Mouse (Mus musculus): Measurements from ENCODE around the gene Vmac. TPM values are rescaled to one million over a fixed set of nuclear protein-coding genes. Genes with fewer than 3 reads are reported as not detected.

The Vmac gene
- polyA plus RNA-seq, 1 experiment from 2014 or later: 15.1 TPM

DNA sequence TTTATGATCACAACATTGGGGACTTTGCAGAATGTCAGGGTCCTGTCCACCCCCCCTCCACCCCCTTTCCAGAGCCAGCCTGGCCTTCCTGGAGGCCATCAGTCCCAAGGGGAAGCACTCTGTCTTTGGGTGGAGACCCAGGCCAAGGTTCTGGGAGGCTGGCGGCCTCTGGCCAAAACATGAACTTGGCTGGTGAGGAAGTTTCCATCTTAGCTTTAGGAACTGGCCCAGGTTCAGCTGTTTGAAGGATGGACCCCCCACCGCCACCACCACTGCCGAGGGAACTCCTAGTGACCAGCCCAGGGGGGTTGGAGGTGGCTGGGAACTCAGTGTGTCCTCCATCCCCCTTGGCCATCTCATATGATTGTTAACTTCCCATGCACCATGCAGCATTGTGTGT is 43.3 kb upstream of the Vmac start:
- H3K4me2 ChIP-seq (ENCODE audit: low read length): no peak overlapping the region
- no peak overlapping the region for H3K9ac ChIP-seq (ENCODE audit: low read depth, low read length)
- 63% methylated on average over 3 of the region's 3 CpGs for WGBS
- no peaks in the 10 kb centered on the region for H3K9me3 ChIP-seq (ENCODE audit: control insufficient read depth, low read length)
- ATAC-seq: no peak
- H3K4me1 ChIP-seq (ENCODE audit: control insufficient read depth, insufficient read depth, low read depth, low read length): peaks cover 29% of the 10 kb centered on the region
- H3K27me3 ChIP-seq (replicated peaks; ENCODE audit: control insufficient read depth, insufficient read depth, low read length): peaks cover 31% of the 10 kb centered on the region
- no peak overlapping the region for H3K27ac ChIP-seq (ENCODE audit: low read depth, low read length)
- H3K36me3 ChIP-seq (ENCODE audit: control insufficient read depth, insufficient read depth, low read length): no peaks in the 10 kb centered on the region
- no peak overlapping the region for H3K4me3 ChIP-seq (ENCODE audit: low read length)

DNA sequence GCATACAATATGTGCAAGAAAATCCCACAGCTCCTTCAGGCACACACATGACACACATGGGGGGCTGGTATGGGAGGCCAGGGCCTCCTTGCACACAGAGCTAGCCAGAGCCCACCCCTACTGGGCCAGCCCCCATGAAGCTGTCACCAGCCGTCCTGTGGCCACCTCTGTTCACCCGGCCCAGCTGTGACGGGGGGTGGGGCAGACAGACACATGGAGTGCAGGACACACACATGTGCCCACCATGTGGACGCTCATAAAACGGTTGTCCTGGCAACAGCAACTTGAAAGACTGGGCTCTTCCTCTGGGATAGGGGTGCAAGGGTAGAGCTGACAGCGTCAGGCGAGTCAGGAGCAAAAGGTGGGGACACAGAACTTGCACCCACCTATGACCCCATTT is 41.4 kb upstream of the Vmac start:
- Histone ChIP-seq H3K9ac (ENCODE audit: low read depth, low read length) (no peak overlapping the region), H3K4me1 (ENCODE audit: control insufficient read depth, insufficient read depth, low read depth, low read length) (peaks cover 22% of the 10 kb centered on the region), H3K36me3 (ENCODE audit: control insufficient read depth, insufficient read depth, low read length) (no peaks in the 10 kb centered on the region), H3K4me2 (ENCODE audit: low read length) (no peak overlapping the region), H3K27me3 (replicated peaks; ENCODE audit: control insufficient read depth, insufficient read depth, low read length) (peaks cover 48% of the 10 kb centered on the region), H3K27ac (ENCODE audit: low read depth, low read length) (no peak overlapping the region), H3K4me3 (ENCODE audit: low read length) (no peak overlapping the region), H3K9me3 (ENCODE audit: control insufficient read depth, low read length) (peaks cover 3% of the 10 kb centered on the region; the same call in 1 of the 2 replicates)
- ATAC-seq: no peak
- WGBS: 44% methylated on average over 7 of the region's 7 CpGs

DNA sequence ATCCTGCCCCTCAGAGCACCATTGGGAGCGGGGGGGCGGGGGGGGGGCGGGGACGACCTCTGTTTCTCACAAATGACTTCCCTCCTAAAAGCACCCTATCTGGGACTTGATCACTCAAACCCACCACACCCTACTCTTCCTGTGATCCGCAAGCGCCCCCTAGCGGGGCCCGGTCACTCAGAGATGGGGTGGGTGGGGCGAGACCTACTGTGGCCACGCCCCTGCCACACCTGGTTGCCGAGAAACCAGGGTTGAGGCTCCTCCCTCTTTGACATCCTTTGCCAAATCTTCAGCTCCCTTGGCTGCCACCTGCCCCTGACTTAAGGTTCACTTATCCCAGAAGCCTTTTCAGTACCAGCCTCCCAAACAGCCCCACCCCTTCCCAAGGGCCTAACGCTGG is 40.3 kb upstream of the Vmac start:
- H3K27ac ChIP-seq (ENCODE audit: low read depth, low read length): no peak overlapping the region
- no peaks in the 10 kb centered on the region for H3K36me3 ChIP-seq (ENCODE audit: control insufficient read depth, insufficient read depth, low read length)
- 6% methylated on average over 12 of the region's 12 CpGs for WGBS
- H3K9me3 ChIP-seq (ENCODE audit: control insufficient read depth, low read length): peaks cover 5% of the 10 kb centered on the region; the same call in 1 of the 2 replicates
- ATAC-seq: no peak
- no peak overlapping the region for H3K9ac ChIP-seq (ENCODE audit: low read depth, low read length)
- H3K4me1 ChIP-seq (ENCODE audit: control insufficient read depth, insufficient read depth, low read depth, low read length): peaks cover 22% of the 10 kb centered on the region
- H3K27me3 ChIP-seq (replicated peaks; ENCODE audit: control insufficient read depth, insufficient read depth, low read length): peaks cover 58% of the 10 kb centered on the region
- no peak overlapping the region for H3K4me2 ChIP-seq (ENCODE audit: low read length)
- H3K4me3 ChIP-seq (ENCODE audit: low read length): no peak overlapping the region

DNA sequence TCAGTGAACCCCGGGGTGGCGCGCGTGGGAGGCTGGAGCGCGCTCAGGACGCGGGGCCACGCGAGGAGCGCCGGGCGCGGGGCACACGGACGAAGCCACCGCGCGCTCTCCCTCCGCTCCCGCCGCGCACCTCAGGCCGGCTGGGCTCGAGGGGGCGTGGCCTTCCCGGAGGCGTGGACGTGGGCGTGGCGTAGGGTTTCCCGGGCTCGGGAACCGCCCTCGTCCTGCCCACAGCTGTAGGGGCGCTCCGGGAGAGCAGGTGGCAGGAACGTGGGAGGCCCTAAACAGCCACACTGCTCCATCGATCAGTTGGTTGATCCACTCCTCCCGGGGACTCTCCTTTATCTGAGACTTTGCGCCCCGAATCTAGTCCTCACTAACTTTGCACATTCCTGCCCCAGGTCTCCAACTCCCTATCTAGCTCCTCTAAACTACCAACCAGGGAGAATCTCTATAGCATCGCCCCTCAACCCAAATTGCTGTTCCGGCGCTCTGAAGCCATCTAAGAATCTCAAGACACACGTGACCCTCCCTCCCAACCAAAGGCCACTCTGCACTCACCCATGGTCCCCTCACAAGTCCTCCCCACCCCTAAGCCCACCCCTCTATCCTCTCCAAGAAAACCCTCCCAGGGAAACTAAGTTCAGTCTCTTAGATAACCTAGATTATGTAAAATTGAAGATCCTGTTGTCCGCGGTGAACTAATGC is 39.7 kb upstream of the Vmac start, which contains the start of gene Nrtn:
Nrtn (minus strand) TSS at position 115 of the 708 bp plus-strand sequence.
- WGBS: under 1% methylated on average over 36 of the region's 48 CpGs
- Histone ChIP-seq H3K36me3 (ENCODE audit: control insufficient read depth, insufficient read depth, low read length) (no peaks in the 10 kb centered on the region), H3K9ac (ENCODE audit: low read depth, low read length) (peak within 1 kb of the TSS; percentile 56), H3K4me3 (ENCODE audit: low read length) (peak within 1 kb of the TSS; percentile 51), H3K4me1 (ENCODE audit: control insufficient read depth, insufficient read depth, low read depth, low read length) (peaks cover 17% of the 10 kb centered on the region), H3K4me2 (ENCODE audit: low read length) (peak within 1 kb of the TSS; percentile 91), H3K9me3 (ENCODE audit: control insufficient read depth, low read length) (peaks cover 5% of the 10 kb centered on the region; the same call in 1 of the 2 replicates), H3K27ac (ENCODE audit: low read depth, low read length) (no peak within 1 kb of the TSS), H3K27me3 (replicated peaks; ENCODE audit: control insufficient read depth, insufficient read depth, low read length) (peaks cover 60% of the 10 kb centered on the region)
- 0 out of 2 replicates have a peak, but pooled peaks have one; percentile 5 for ATAC-seq

DNA sequence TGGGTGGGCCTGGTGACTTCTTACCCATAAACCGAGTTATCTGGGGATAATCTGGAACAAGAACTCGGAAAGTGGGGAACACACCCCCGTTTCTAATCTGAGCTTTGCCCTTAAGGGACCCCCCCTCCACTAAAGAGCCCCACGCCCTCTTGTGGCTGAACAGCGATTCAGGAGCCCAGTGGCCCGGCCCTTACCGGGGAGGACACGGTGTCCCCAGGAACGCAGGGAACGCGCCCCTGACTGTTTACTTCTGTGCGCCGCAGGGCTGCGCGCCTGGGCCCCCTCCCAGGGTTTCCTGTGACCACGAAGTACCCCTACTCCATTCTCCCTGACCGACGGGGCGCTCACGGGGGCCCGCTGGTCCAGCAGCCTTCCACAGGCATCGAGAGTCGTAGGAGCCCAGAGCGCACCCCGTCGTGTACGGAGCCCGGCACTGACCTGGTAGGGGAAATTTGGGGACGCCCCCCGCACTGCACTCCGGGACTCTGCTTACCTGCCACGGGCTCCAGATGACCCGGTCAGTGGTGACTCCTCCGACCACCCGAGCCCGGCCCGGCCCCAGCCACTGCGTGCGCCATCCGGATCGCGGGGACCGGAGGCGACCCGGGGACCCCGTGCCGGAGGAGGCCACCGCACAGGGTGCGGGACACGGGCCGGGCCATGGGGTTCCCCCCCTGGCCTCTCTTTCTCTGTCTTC is 39.0 kb upstream of the Vmac start:
- Histone ChIP-seq H3K4me2 (ENCODE audit: low read length) (peak overlapping the region; percentile 91), H3K9me3 (ENCODE audit: control insufficient read depth, low read length) (peaks cover 5% of the 10 kb centered on the region; the same call in 1 of the 2 replicates), H3K27me3 (replicated peaks; ENCODE audit: control insufficient read depth, insufficient read depth, low read length) (peaks cover 60% of the 10 kb centered on the region), H3K36me3 (ENCODE audit: control insufficient read depth, insufficient read depth, low read length) (no peaks in the 10 kb centered on the region), H3K4me1 (ENCODE audit: control insufficient read depth, insufficient read depth, low read depth, low read length) (peaks cover 13% of the 10 kb centered on the region), H3K4me3 (ENCODE audit: low read length) (peak overlapping the region; percentile 51), H3K9ac (ENCODE audit: low read depth, low read length) (peak overlapping the region; percentile 56), H3K27ac (ENCODE audit: low read depth, low read length) (no peak overlapping the region)
- ATAC-seq: no peak
- 2% methylated on average over 34 of the region's 51 CpGs for WGBS

DNA sequence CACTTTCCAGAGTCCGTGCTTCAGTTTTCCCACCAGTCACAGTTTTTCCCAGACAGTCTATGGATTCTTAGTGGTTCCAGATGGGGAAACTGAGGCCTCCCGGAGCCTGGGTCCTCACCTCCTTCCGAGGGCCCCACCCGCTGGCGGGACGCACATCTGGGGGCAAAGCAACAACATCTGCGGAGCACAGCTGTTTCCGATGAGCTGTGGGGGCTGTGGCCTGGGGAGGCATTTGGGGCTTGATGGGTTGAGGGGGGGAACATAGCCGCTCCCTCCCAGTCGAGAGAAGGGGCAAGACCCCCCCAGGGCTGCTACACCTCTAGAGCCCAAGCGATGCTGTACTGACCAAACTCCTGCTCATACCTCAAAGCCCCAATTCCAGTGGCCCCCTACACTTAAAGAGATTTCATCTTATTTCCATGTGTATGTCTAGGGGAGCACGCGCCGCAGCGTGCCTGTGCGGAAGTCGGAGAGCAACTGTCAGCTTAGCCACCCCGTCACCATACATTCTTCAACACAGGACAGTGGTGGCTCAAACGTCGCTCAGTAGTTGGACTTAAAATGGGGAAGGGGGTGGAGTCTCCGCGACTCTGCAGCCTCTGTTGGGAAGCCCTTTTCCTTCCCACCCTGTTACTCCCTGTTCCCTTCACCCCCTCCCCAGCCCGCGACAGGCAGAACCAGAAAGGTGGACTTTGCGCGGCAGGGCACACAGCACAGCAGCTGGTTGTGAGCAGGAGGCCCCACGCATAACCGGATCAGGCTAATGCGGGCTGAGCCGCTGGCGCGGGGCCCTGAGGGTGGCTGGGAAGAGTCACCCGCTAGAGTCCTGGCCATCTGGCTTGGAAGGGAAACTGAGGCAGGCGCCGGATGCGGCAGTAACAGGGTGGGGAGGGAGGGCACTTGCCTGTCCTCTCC is 36.7 kb upstream of the Vmac start:
- H3K4me2 ChIP-seq (ENCODE audit: low read length): no peak overlapping the region
- peaks cover 5% of the 10 kb centered on the region; the same call in 1 of the 2 replicates for H3K9me3 ChIP-seq (ENCODE audit: control insufficient read depth, low read length)
- ATAC-seq: no peak
- H3K9ac ChIP-seq (ENCODE audit: low read depth, low read length): no peak overlapping the region
- no peak overlapping the region for H3K4me3 ChIP-seq (ENCODE audit: low read length)
- peaks cover 10% of the 10 kb centered on the region for H3K4me1 ChIP-seq (ENCODE audit: control insufficient read depth, insufficient read depth, low read depth, low read length)
- peaks cover 62% of the 10 kb centered on the region for H3K27me3 ChIP-seq (replicated peaks; ENCODE audit: control insufficient read depth, insufficient read depth, low read length)
- no peak overlapping the region for H3K27ac ChIP-seq (ENCODE audit: low read depth, low read length)
- 18% methylated on average over 36 of the region's 36 CpGs for WGBS
- H3K36me3 ChIP-seq (ENCODE audit: control insufficient read depth, insufficient read depth, low read length): no peaks in the 10 kb centered on the region

GRCm38 (mm10) chr17:56753452-56753851 is 35.6 kb upstream of the Vmac start:
- WGBS: 22% methylated on average over 11 of the region's 15 CpGs
- H3K27ac ChIP-seq (ENCODE audit: low read depth, low read length): no peak overlapping the region
- no peaks in the 10 kb centered on the region for H3K36me3 ChIP-seq (ENCODE audit: control insufficient read depth, insufficient read depth, low read length)
- H3K9ac ChIP-seq (ENCODE audit: low read depth, low read length): no peak overlapping the region
- peaks cover 5% of the 10 kb centered on the region; the same call in 1 of the 2 replicates for H3K9me3 ChIP-seq (ENCODE audit: control insufficient read depth, low read length)
- peaks cover 10% of the 10 kb centered on the region for H3K4me1 ChIP-seq (ENCODE audit: control insufficient read depth, insufficient read depth, low read depth, low read length)
- H3K4me2 ChIP-seq (ENCODE audit: low read length): no peak overlapping the region
- no peak overlapping the region for H3K4me3 ChIP-seq (ENCODE audit: low read length)
- no peak for ATAC-seq
- peaks cover 60% of the 10 kb centered on the region for H3K27me3 ChIP-seq (replicated peaks; ENCODE audit: control insufficient read depth, insufficient read depth, low read length)

GRCm38 (mm10) chr17:56751404-56752072 is 33.7 kb upstream of the Vmac start:
- no peaks in the 10 kb centered on the region for H3K4me1 ChIP-seq (ENCODE audit: control insufficient read depth, insufficient read depth, low read depth, low read length)
- H3K4me3 ChIP-seq (ENCODE audit: low read length): peak overlapping the region; percentile 41
- H3K9me3 ChIP-seq (ENCODE audit: control insufficient read depth, low read length): peaks cover 5% of the 10 kb centered on the region; the same call in 1 of the 2 replicates
- H3K4me2 ChIP-seq (ENCODE audit: low read length): peak overlapping the region; percentile 54
- H3K27me3 ChIP-seq (replicated peaks; ENCODE audit: control insufficient read depth, insufficient read depth, low read length): peaks cover 40% of the 10 kb centered on the region
- H3K36me3 ChIP-seq (ENCODE audit: control insufficient read depth, insufficient read depth, low read length): no peaks in the 10 kb centered on the region
- H3K9ac ChIP-seq (ENCODE audit: low read depth, low read length): peak overlapping the region; percentile 56
- peak; percentile 83 for ATAC-seq
- H3K27ac ChIP-seq (ENCODE audit: low read depth, low read length): no peak overlapping the region
- WGBS: 21% methylated on average over 69 of the region's 71 CpGs
